Mouse (Mus musculus): Measurements from ENCODE around the gene Amz2.
A peak's percentile ranks its signal among the peaks of the same experiment; 100 is the strongest.

DNA sequence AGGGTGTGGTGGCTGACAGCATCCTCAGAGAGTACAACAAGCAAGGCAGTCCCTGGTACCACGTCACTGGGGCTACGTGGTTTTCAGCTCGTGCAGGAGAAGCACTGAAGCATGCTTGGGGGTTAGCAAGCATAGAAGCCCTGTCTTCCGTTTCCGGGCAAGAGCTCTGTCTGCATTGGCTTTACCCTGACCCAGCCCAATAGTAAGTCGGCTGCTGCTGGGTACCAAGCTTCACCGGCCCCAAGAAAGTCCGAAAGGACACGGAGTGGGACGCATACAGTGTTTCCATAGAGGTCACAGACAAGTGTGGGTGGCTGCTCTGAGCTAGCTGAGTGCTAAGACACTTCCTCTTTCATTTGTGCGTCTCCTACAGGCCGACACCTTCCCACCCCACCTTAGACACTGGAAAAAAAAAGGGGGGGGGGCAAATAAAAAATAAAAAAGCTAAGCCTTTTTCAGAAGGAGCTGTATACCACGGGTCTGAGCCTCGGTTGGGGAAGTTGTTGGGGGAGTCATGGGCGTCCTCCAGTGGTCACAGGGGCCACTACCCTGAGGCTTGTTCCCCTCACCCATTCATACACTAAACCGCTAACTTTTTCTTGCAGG lies 5.7 kb upstream of the Amz2 start:
- TF ChIP-seq POLR2A (IDR thresholded peaks at IDR 0.05; ENCODE audit: control insufficient read depth, extremely low read depth, insufficient read depth, low read length, poor library complexity) (0 out of 2 replicates have a peak, but pooled peaks have one; percentile 37), CTCF (IDR thresholded peaks at IDR 0.05; ENCODE audit: borderline replicate concordance, control insufficient read depth, extremely low read depth, insufficient read depth, low read length, poor library complexity) (no peak)

Measured in thymus, adult 2 months (tissue).